Mouse (Mus musculus) neural tube, embryonic 15.5 days (tissue): ENCODE data around the gene 2410004P03Rik. TPM values are rescaled to one million over a fixed set of nuclear protein-coding genes. Genes with fewer than 3 reads are reported as not detected.
A peak's percentile ranks its signal among the peaks of the same experiment; 100 is the strongest.
"Not testable (repeated sequence)": the region's sequence is repeated elsewhere in the genome, so short reads cannot be mapped to it uniquely, and the experiment has no call there.

ENCODE experiments used
- ATAC-seq: fragments of 200-750 bp; cut with Nextera tagmentation; 2 replicates; pipeline ENCODE4 v1.8.0; 2017; ENCODE audit warnings: mild to moderate bottlenecking, moderate TSS enrichment, moderate library complexity; ENCODE audit not compliant: low FRiP score
- H3K27ac ChIP-seq: fragments of 300-500 bp; sonication (generic); replicated peaks from 2 replicates; pipeline ENCODE4 v1.5.1; 2015; ENCODE audit warnings: mild to moderate bottlenecking, inconsistent platforms
- H3K27me3 ChIP-seq: fragments of 300-500 bp; sonication (generic); replicated peaks from 2 replicates; pipeline ENCODE4 v1.6.1; 2015; ENCODE audit warnings: inconsistent platforms
- H3K36me3 ChIP-seq: fragments of 300-500 bp; sonication (generic); 2 replicates; pipeline ENCODE4 v1.6.1; 2015; ENCODE audit warnings: inconsistent platforms
- H3K4me1 ChIP-seq: fragments of 300-500 bp; sonication (generic); 2 replicates; pipeline ENCODE4 v1.6.1; 2015; ENCODE audit warnings: inconsistent platforms
- H3K4me2 ChIP-seq: fragments of 300-500 bp; sonication (generic); 2 replicates; pipeline ENCODE4 v1.6.1; 2015; ENCODE audit warnings: inconsistent platforms, mild to moderate bottlenecking, moderate library complexity
- H3K4me3 ChIP-seq: fragments of 300-500 bp; sonication (generic); replicated peaks from 2 replicates; pipeline ENCODE4 v1.5.1; 2015; ENCODE audit warnings: mild to moderate bottlenecking, inconsistent platforms
- H3K9ac ChIP-seq: fragments of 300-500 bp; sonication (generic); replicated peaks from 2 replicates; pipeline ENCODE4 v1.6.1; 2015; ENCODE audit warnings: mild to moderate bottlenecking, inconsistent platforms
- H3K9me3 ChIP-seq: fragments of 300-500 bp; sonication (generic); replicated peaks from 2 replicates; pipeline ENCODE4 v1.6.1; 2016; ENCODE audit warnings: inconsistent platforms
- WGBS: fragments of 180-500 bp; shearing (Covaris S2); methylation state at CpG from one replicate; pipeline ENCODE4 v1.1.7; 2015; ENCODE audit warnings: mixed read lengths; 5-methylcytosine and 5-hydroxymethylcytosine counted together
- polyA plus RNA-seq: library from polyadenylated mRNA; unstranded; fragments of >200 nt; fragmentation: Nextera tagmentation; extraction: Ambion mirVana; gene quantifications from 2 replicates; pipeline ENCODE4 v1.2.1, GENCODE M21; 2015

Gene 2410004P03Rik
- polyA plus RNA-seq, 1 experiment from 2014 or later = 5.5 TPM

- WGBS = 81% methylated on average over 2 of the region's 2 CpGs
- Histone ChIP-seq H3K9ac (no peak overlapping the region), H3K9me3 (no peaks in the 10 kb centered on the region), H3K36me3 (no peaks in the 10 kb centered on the region), H3K27ac (no peak overlapping the region), H3K4me1 (peaks cover 17% of the 10 kb centered on the region), H3K4me3 (no peak overlapping the region), H3K27me3 (0 out of 2 replicates have a peak, but pooled peaks cover 4% of the 10 kb centered on the region), H3K4me2 (no peak overlapping the region)
- ATAC-seq = no peak
Observed at GRCm38 (mm10) chr12:17039415-17039814, 27.9 kb upstream of the 2410004P03Rik start.

- no peak overlapping the region for H3K9ac ChIP-seq
- H3K4me3 ChIP-seq = no peak overlapping the region
- peaks cover 20% of the 10 kb centered on the region for H3K4me1 ChIP-seq
- no peaks in the 10 kb centered on the region for H3K36me3 ChIP-seq
- no peaks in the 10 kb centered on the region for H3K9me3 ChIP-seq
- 79% methylated on average over 6 of the region's 6 CpGs for WGBS
- no peak overlapping the region for H3K4me2 ChIP-seq
- ATAC-seq = no peak
- no peak overlapping the region for H3K27ac ChIP-seq
- 0 out of 2 replicates have a peak, but pooled peaks cover under 1% of the 10 kb centered on the region for H3K27me3 ChIP-seq
Observed at GRCm38 (mm10) chr12:17038246-17038645, 26.7 kb upstream of the 2410004P03Rik start.

GRCm38 (mm10) chr12:17037053-17037610, 25.6 kb upstream of the 2410004P03Rik start:
- Histone ChIP-seq H3K27me3 (peaks cover 7% of the 10 kb centered on the region), H3K9ac (no peak overlapping the region), H3K27ac (no peak overlapping the region), H3K36me3 (no peaks in the 10 kb centered on the region), H3K4me1 (peaks cover 20% of the 10 kb centered on the region), H3K9me3 (no peaks in the 10 kb centered on the region), H3K4me3 (no peak overlapping the region), H3K4me2 (no peak overlapping the region)
- peak; percentile 14; the same call in 1 of the 2 replicates for ATAC-seq
- 54% methylated on average over 14 of the region's 14 CpGs for WGBS

GRCm38 (mm10) chr12:17036532-17036931, 25.0 kb upstream of the 2410004P03Rik start:
- 41% methylated on average over 9 of the region's 9 CpGs for WGBS
- Histone ChIP-seq H3K27ac (no peak overlapping the region), H3K4me2 (peak overlapping the region; percentile 15; the same call in 1 of the 2 replicates), H3K36me3 (no peaks in the 10 kb centered on the region), H3K9me3 (no peaks in the 10 kb centered on the region), H3K4me3 (no peak overlapping the region), H3K9ac (no peak overlapping the region), H3K27me3 (peaks cover 8% of the 10 kb centered on the region), H3K4me1 (peaks cover 20% of the 10 kb centered on the region)
- no peak; the same call in 1 of the 2 replicates for ATAC-seq

- Histone ChIP-seq H3K27me3 (peaks cover 11% of the 10 kb centered on the region), H3K4me1 (peaks cover 20% of the 10 kb centered on the region), H3K36me3 (no peaks in the 10 kb centered on the region), H3K27ac (no peak overlapping the region), H3K4me2 (no peak overlapping the region), H3K9ac (no peak overlapping the region), H3K9me3 (no peaks in the 10 kb centered on the region), H3K4me3 (no peak overlapping the region)
- ATAC-seq = no peak
- WGBS = 58% methylated on average over 2 of the region's 2 CpGs
Observed at GRCm38 (mm10) chr12:17035128-17035527, 23.6 kb upstream of the 2410004P03Rik start.

GRCm38 (mm10) chr12:17034671-17035070, 23.1 kb upstream of the 2410004P03Rik start:
- no peak overlapping the region for H3K27ac ChIP-seq
- H3K4me1 ChIP-seq = peaks cover 20% of the 10 kb centered on the region
- ATAC-seq = no peak
- peaks cover 13% of the 10 kb centered on the region for H3K27me3 ChIP-seq
- WGBS = 66% methylated on average over 5 of the region's 5 CpGs
- no peaks in the 10 kb centered on the region for H3K36me3 ChIP-seq
- H3K4me2 ChIP-seq = no peak overlapping the region
- H3K9me3 ChIP-seq = no peaks in the 10 kb centered on the region
- H3K4me3 ChIP-seq = no peak overlapping the region
- H3K9ac ChIP-seq = no peak overlapping the region

GRCm38 (mm10) chr12:17033464-17033841, 21.9 kb upstream of the 2410004P03Rik start:
- WGBS = 75% methylated on average over 9 of the region's 9 CpGs
- H3K4me3 ChIP-seq = no peak overlapping the region

GRCm38 (mm10) chr12:17032694-17033463, 21.4 kb upstream of the 2410004P03Rik start:
- no peak overlapping the region for H3K4me3 ChIP-seq
- WGBS = 42% methylated on average over 13 of the region's 13 CpGs
- no peaks in the 10 kb centered on the region for H3K9me3 ChIP-seq
- no peak overlapping the region for H3K27ac ChIP-seq
- peak; percentile 56; the same call in 1 of the 2 replicates for ATAC-seq
- H3K4me2 ChIP-seq = no peak overlapping the region
- H3K4me1 ChIP-seq = peaks cover 20% of the 10 kb centered on the region
- no peak overlapping the region for H3K9ac ChIP-seq
- H3K36me3 ChIP-seq = no peaks in the 10 kb centered on the region
- peaks cover 14% of the 10 kb centered on the region for H3K27me3 ChIP-seq

More at GRCm38 (mm10) chr12:17033464-17033841, 21.9 kb upstream of the 2410004P03Rik start:
- Histone ChIP-seq H3K4me2 (no peak overlapping the region), H3K9ac (no peak overlapping the region), H3K27ac (no peak overlapping the region), H3K4me1 (peaks cover 20% of the 10 kb centered on the region), H3K36me3 (no peaks in the 10 kb centered on the region), H3K27me3 (peaks cover 14% of the 10 kb centered on the region), H3K9me3 (no peaks in the 10 kb centered on the region)
- peak; percentile 35; the same call in 1 of the 2 replicates for ATAC-seq

GRCm38 (mm10) chr12:17024554-17025110, 13.1 kb upstream of the 2410004P03Rik start:
- Histone ChIP-seq H3K4me1 (no peaks in the 10 kb centered on the region), H3K36me3 (no peaks in the 10 kb centered on the region), H3K27ac (no peak overlapping the region), H3K9me3 (no peaks in the 10 kb centered on the region), H3K4me3 (no peak overlapping the region), H3K4me2 (no peak overlapping the region), H3K27me3 (no peaks in the 10 kb centered on the region), H3K9ac (no peak overlapping the region)
- WGBS = 94% methylated on average over 6 of the region's 6 CpGs
- ATAC-seq = no peak

GRCm38 (mm10) chr12:17022145-17022544, 10.6 kb upstream of the 2410004P03Rik start:
- Histone ChIP-seq H3K4me2 (no peak overlapping the region), H3K9ac (no peak overlapping the region), H3K4me3 (no peak overlapping the region), H3K27ac (no peak overlapping the region), H3K4me1 (no peaks in the 10 kb centered on the region), H3K27me3 (no peaks in the 10 kb centered on the region), H3K36me3 (no peaks in the 10 kb centered on the region), H3K9me3 (no peaks in the 10 kb centered on the region)
- WGBS = 87% methylated on average over 4 of the region's 4 CpGs
- ATAC-seq = no peak

- not testable (repeated sequence) for ATAC-seq, H3K36me3 ChIP-seq, H3K27ac ChIP-seq, H3K4me2 ChIP-seq, H3K27me3 ChIP-seq, H3K4me3 ChIP-seq, H3K9me3 ChIP-seq, H3K9ac ChIP-seq, H3K4me1 ChIP-seq
- WGBS = 90% methylated on average over 4 of the region's 4 CpGs
Observed at GRCm38 (mm10) chr12:17021125-17021524, 9.6 kb upstream of the 2410004P03Rik start.

GRCm38 (mm10) chr12:17018468-17018867, 6.9 kb upstream of the 2410004P03Rik start:
- Histone ChIP-seq H3K27me3 (no peaks in the 10 kb centered on the region), H3K4me2 (no peak overlapping the region), H3K9me3 (no peaks in the 10 kb centered on the region), H3K4me3 (no peak overlapping the region), H3K4me1 (no peaks in the 10 kb centered on the region), H3K36me3 (no peaks in the 10 kb centered on the region), H3K9ac (no peak overlapping the region), H3K27ac (no peak overlapping the region)
- no peak for ATAC-seq
- WGBS = 36% methylated on average over 4 of the region's 4 CpGs
